Mouse (Mus musculus): ENCODE measurements around the gene Efs. TPM values are rescaled to one million over a fixed set of nuclear protein-coding genes. Genes with fewer than 3 reads are reported as not detected.

Gene Efs
- polyA plus RNA-seq (2012; rRNA removed) = 66.5 and 92.1 TPM in 2 replicates

DNA sequence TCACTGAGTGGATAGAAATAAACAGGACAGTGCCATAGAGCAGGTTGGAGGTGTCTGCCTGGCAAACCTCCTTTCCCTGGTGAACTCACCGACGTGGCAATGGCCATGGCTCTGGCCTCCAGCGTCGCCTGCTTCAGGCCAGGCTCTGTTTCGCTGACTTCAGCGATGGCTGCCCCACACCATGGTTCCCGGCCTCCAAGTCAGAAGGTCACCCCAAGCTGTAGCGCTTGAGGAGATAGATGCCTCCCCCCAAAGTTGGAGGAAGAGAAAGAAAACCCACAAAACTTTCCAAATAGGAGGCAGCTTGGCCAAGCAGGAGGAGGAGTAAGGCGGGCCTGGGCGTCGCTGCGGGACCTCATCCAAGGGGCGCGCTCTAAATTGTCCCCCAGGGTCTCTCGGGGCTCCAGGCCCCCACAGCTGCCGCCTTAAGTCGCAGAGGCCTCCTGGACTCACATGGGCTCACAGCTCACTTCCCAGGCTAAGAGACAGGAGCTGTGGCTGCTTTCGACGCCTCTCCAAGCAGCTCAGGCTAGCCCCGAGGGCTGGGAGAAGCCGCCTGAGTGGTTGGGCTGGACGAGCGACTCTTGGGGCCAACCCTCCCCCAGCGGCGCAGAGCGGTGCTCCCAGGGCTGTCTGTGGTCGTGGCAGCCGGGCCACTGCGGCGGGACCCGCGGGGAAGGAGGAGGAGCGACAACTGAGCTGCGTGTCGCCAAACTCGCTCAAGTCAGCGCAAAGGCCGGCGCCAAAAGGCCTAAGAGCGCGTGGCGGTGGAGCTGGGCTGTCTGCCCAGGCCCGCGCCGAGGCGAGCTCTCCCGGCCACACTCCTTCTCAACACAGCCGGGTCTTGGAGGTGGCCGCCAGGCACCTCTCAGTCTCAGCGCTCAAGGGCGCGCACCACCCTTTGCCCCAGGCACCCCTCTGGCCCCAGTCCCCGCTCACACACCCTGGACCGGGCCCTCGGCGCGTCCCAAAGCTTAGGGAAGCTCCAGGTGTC is at the start of gene Efs:
Efs (minus strand) TSS at position 778 of the 994 bp plus-strand sequence.

DNA sequence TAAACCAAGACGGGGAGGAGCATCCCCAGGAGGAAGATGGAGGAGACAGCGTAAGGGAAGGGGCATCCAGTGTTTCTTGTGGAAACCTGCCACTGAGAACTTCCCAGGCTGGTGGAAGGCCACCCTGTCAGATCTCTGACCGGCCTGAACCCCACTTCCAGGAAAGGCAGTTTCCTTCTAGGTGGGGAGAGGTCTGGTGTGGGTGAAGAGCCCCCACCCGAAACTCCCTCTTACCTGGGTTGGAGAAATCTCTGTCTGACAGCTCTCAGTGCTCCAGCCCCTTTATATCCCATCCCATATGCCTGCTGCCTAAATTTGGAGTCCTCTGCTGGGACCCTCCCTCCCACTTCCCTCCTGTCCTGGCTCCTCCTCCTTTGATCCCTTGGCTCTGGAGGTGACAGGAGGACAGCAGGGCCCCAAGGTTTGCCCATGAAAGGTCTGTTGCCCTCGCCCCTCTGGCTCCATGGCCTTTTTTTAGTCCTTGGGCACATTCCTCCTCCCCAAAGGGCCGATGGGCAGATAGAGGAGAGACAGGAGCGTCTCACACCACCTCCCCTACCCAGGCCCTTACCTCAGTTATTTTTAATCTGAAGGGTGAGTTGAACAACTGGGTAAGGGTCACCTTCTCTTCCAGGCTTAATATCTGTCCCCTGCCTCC is 40.5 kb upstream of the Efs start, which contains the start of gene Myh6:
Myh6 (minus strand) TSS at position 608 of the 658 bp plus-strand sequence.

DNA sequence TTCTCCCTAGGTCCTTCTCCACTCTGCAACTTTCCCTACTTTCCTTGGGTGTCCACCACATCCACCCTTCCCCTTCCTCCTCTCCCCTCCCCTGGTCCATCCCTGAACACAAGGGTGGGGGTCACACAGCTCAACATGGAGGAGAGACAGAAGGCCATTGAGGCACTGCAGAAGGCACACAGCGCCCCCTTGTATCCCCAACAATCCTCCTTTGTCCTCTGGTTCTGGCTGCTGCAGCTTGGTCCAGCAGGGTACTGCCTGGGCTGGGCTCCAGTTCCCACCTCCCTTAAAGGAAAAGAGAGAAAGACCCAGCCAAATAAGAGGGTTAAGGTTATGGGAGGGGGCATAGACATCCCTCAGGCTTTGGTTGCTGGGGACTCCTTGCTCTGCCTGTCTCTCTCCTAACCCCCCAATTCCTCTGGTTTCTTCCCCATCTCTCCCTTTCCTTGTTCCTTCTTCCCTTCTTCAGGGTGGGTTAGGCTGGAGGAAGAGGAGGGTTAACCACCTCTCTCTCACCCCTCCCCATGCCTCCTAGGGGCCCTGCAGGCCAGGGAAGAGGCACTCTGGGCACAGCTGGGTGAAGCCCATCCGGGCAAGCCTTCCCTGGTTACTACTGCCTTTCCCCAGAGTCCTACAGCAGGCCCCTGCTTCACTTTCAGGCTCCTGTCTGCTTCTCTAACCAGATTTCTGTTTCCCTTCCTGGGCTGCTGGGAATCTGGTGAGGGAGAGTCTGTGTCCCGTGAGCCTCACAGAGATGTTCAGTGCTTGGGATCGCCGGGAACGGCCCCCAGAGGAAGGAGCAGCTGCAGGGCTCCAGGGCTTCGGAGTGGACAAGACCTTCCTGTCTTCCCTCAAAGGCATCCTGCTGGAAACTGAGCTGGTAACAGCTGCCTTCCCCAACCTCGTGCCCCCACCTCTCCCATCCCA is 10.2 kb upstream of the Efs start, which contains the start of gene Cmtm5:
Cmtm5 (plus strand) TSS at position 358 of the 927 bp plus-strand sequence.

DNA sequence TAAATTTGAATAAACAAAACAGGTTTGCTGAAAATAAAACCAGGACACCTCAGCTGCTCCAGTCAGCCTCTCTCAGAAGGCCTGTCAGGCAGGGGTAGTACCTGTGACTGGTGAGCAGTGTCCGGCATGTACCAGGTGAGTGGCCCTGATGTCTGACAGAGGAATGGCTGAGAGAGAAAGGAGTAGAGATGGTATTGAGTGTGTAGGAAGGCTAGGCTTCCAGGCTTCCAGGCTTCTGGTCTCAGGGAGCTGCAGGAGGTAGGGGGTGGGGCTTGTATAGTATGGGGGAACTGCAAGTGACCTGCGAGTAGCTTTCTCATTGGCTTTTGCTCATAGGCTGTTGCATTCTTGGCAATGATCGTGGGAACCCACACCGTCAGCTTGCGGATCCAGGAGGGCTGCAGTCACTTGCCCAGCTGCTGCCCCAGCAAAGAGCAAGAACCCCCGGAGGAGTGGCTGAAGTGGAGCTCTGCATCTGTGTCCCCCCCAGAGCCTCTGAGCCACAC is 6.8 kb upstream of the Efs start, which contains the start of gene Il25:
Il25 (plus strand) TSS at position 51 of the 506 bp plus-strand sequence.

DNA sequence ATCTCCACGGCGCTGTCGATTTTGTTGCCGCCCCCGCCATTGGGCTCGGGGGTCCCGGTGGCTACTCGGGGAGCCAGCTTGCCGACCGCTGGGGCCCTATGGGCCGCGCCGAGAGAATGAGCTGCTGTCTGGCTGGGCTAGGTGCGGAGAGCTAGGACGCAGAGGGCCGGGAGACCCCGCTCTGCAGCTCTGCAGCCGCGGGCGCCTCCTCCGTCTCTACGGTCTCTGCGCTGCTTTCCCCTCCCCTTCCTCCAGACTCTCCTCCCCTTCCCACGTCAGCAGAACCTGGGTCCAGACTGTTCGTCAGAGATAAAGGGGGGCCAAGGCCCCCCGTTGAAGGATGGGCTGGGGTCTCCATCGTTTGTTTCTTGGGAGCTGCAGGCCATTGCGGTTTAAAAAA is 13.0 kb downstream of the Efs start, which contains the start of gene Slc22a17:
Slc22a17 (minus strand) TSS at position 247 of the 400 bp plus-strand sequence.

DNA sequence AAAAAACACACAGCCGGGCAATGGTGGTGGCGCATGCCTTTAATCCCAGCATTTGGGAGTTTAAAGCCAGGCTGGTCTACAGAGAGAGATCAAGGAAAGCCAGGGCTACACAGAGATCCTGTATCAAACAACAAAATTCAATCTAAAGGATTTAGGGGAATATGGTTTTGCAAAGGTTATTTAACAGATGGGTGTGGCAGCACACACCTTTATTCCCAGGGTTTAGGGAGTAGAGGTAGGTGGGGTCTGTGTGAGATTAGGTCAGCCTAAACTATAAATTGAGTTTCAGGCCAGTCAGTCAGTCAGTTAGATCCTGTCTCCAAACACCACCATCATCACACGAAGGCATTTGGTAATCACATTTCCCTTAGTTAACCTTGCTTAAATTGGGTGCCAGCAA is 33.7 kb downstream of the Efs start, which contains the start of gene Pabpn1:
Pabpn1 (plus strand) TSS at position 301 of the 400 bp plus-strand sequence.

DNA sequence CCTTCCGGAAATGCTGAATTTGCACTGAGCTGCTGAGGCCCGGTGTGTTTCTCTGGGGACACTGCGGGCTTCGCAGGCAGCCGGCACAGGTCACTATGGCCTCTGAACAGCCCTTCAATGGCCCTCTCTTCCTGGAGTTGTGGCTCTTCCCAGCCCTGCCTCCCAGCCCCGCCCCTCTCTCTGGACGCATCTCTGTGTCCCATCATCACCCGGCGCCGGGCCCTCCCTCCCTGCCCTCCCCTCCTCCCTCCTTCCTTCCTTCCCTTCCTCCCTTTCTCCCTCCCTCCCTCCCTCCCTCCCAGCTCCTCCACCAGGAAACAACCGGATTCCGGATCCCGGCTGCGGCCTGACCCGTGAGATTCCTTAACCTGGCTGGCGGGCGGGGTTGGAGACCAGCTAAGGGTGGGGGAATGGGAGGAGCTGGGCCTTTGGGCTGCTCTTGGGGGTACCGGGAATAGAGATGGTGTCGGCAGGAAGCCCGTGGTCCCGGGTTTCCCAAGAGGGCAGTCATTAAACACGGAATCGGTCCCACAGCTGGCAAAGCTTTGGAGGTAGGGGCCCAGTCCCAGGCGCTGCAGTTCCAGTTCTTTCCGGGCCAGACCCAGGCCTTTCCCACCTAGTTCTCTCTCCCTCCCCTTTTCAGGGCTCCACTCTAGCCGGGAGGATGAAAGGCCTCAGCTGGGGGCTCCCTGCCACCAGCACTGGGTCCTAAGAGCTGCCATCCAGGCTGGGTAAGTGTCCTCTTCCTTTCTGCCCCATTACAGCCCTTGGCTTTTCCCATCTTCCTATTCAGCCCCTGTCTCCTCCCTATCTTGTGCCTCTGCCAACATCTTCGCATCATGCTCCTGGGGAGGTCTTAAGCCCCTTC is 42.5 kb downstream of the Efs start, which contains the start of the genes Bcl2l2 and Gm20521:
Bcl2l2 (plus strand) TSS at position 224 of the 868 bp plus-strand sequence.
Gm20521 (plus strand) TSS at position 288 of the 868 bp plus-strand sequence.

DNA sequence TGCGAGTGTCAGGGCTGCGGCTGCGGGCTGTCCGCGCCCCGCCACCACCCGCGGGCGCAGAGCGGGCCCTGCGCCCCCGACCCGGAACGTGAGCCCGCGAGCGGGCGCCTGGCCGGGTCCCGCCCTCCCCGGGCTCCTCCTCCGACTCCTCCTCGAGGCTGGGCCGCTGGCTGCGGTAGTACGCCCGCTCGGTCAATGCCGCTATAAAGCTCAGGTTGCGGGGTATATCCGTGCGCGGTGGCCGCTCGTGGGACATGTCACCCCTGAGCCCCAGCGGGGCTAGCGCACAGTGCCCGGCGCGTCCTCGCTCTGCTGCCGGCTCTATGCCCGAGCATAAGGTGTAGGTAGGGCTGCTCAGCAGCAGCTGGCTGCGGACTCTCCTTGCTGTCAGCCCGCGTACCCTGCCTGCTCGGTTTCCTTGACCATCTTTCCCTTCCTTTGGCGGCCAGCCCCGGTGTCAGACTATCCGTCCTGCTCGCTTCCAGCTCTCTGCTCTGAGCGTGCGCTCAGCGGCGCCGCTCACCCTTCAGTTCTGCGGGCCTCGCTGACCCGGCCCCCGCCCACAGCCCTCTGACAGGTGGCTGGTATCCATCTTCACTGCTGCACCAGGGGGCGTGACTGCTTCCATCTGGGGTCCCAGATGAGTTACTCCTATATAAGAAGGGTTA is 48.7 kb downstream of the Efs start, which contains the start of gene Ppp1r3e:
Ppp1r3e (minus strand) TSS at position 503 of the 668 bp plus-strand sequence.

DNA sequence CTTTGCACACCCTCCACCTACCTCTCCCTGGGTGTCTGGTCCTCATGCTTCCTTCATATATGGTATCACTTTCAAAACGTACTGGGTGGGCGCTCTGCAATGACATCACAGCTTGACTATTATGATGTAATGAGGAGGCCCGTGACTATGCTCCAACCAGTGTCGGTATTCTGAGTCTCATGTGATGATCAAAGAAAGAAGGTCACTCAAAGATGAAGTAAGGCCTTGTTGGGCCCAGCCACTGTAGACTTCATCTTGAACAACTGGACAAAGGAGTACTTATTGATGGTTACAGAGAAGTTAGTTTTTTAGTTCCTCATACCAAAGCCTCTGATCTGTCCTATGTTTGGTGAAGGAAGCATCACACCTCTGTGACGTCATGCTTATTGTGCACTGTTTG is 55.1 kb downstream of the Efs start, which contains the start of gene Homez:
Homez (minus strand) TSS at position 101 of the 400 bp plus-strand sequence.

Other genes starting within 250 kb of the Efs start
- 72.7 and 96.5 TPM in 2 replicates for gene 1700123O20Rik, start 239.9 kb downstream of the Efs start, polyA plus RNA-seq (2012; rRNA removed)
- 165 and 172 TPM in 2 replicates for gene Acin1, start 239.2 kb downstream of the Efs start, polyA plus RNA-seq (2012; rRNA removed)
- 0.26 and 0.71 TPM in 2 replicates for gene Gm29776, start 227.3 kb downstream of the Efs start, polyA plus RNA-seq (2012; rRNA removed)
- gene Cebpe, start 214.0 kb downstream of the Efs start, polyA plus RNA-seq (2012; rRNA removed) = 2.2 and 2.5 TPM in 2 replicates
- gene Slc7a8, start 144.2 kb downstream of the Efs start, polyA plus RNA-seq (2012; rRNA removed) = 70.9 and 104 TPM in 2 replicates
- gene Rnf212b, start 112.0 kb downstream of the Efs start, polyA plus RNA-seq (2012; rRNA removed) = 0.19 and 0.30 TPM in 2 replicates
- 6.3 and 8.0 TPM in 2 replicates for gene Homez, start 55.2 kb downstream of the Efs start, polyA plus RNA-seq (2012; rRNA removed)
- 34.3 and 54.4 TPM in 2 replicates for gene Ppp1r3e, start 48.6 kb downstream of the Efs start, polyA plus RNA-seq (2012; rRNA removed)
- gene Bcl2l2, start 42.7 kb downstream of the Efs start, polyA plus RNA-seq (2012; rRNA removed) = 48.5 and 61.4 TPM in 2 replicates
- gene Gm20521, start 42.7 kb downstream of the Efs start, polyA plus RNA-seq (2012; rRNA removed) = 14.1 and 17.9 TPM in 2 replicates
- gene Pabpn1, start 33.6 kb downstream of the Efs start, polyA plus RNA-seq (2012; rRNA removed) = 120 and 167 TPM in 2 replicates
- 262 and 375 TPM in 2 replicates for gene Slc22a17, start 13.0 kb downstream of the Efs start, polyA plus RNA-seq (2012; rRNA removed)
- 0.97 and 1.7 TPM in 2 replicates for gene Il25, start 6.6 kb upstream of the Efs start, polyA plus RNA-seq (2012; rRNA removed)
- 2.8 and 5.0 TPM in 2 replicates for gene Cmtm5, start 10.1 kb upstream of the Efs start, polyA plus RNA-seq (2012; rRNA removed)
- gene Myh6, start 40.8 kb upstream of the Efs start, polyA plus RNA-seq (2012; rRNA removed) = 0.36 and 0.39 TPM in 2 replicates
- gene Gm17428, start 50.8 kb upstream of the Efs start, polyA plus RNA-seq (2012; rRNA removed) = not detected in 2 replicates
- 0.63 and 0.85 TPM in 2 replicates for gene Myh7, start 68.5 kb upstream of the Efs start, polyA plus RNA-seq (2012; rRNA removed)
- 8.5 and 10.3 TPM in 2 replicates for gene Ngdn, start 89.3 kb upstream of the Efs start, polyA plus RNA-seq (2012; rRNA removed)
- gene Zfhx2, start 166.2 kb upstream of the Efs start, polyA plus RNA-seq (2012; rRNA removed) = 1.3 and 1.5 TPM in 2 replicates
- gene Thtpa, start 168.7 kb upstream of the Efs start, polyA plus RNA-seq (2012; rRNA removed) = 5.6 and 7.9 TPM in 2 replicates
- 36.3 and 37.4 TPM in 2 replicates for gene Ap1g2, start 180.5 kb upstream of the Efs start, polyA plus RNA-seq (2012; rRNA removed)
- 14.2 and 24.0 TPM in 2 replicates for gene Jph4, start 190.8 kb upstream of the Efs start, polyA plus RNA-seq (2012; rRNA removed)